Mouse (Mus musculus) neural tube, embryonic 15.5 days (tissue): Measurements from ENCODE around the gene Lrrc75a. TPM values are rescaled to one million over a fixed set of nuclear protein-coding genes. Genes with fewer than 3 reads are reported as not detected.

ENCODE experiments used
- ATAC-seq: fragments of 200-750 bp; cut with Nextera tagmentation; 2 replicates; pipeline ENCODE4 v1.8.0; 2017; ENCODE audit warnings: mild to moderate bottlenecking, moderate TSS enrichment, moderate library complexity; ENCODE audit not compliant: low FRiP score
- H3K27ac ChIP-seq: fragments of 300-500 bp; sonication (generic); replicated peaks from 2 replicates; pipeline ENCODE4 v1.5.1; 2015; ENCODE audit warnings: mild to moderate bottlenecking, inconsistent platforms
- H3K27me3 ChIP-seq: fragments of 300-500 bp; sonication (generic); replicated peaks from 2 replicates; pipeline ENCODE4 v1.6.1; 2015; ENCODE audit warnings: inconsistent platforms
- H3K36me3 ChIP-seq: fragments of 300-500 bp; sonication (generic); 2 replicates; pipeline ENCODE4 v1.6.1; 2015; ENCODE audit warnings: inconsistent platforms
- H3K4me1 ChIP-seq: fragments of 300-500 bp; sonication (generic); 2 replicates; pipeline ENCODE4 v1.6.1; 2015; ENCODE audit warnings: inconsistent platforms
- H3K4me2 ChIP-seq: fragments of 300-500 bp; sonication (generic); 2 replicates; pipeline ENCODE4 v1.6.1; 2015; ENCODE audit warnings: inconsistent platforms, mild to moderate bottlenecking, moderate library complexity
- H3K4me3 ChIP-seq: fragments of 300-500 bp; sonication (generic); replicated peaks from 2 replicates; pipeline ENCODE4 v1.5.1; 2015; ENCODE audit warnings: mild to moderate bottlenecking, inconsistent platforms
- H3K9ac ChIP-seq: fragments of 300-500 bp; sonication (generic); replicated peaks from 2 replicates; pipeline ENCODE4 v1.6.1; 2015; ENCODE audit warnings: mild to moderate bottlenecking, inconsistent platforms
- H3K9me3 ChIP-seq: fragments of 300-500 bp; sonication (generic); replicated peaks from 2 replicates; pipeline ENCODE4 v1.6.1; 2016; ENCODE audit warnings: inconsistent platforms
- WGBS: fragments of 180-500 bp; shearing (Covaris S2); methylation state at CpG from one replicate; pipeline ENCODE4 v1.1.7; 2015; ENCODE audit warnings: mixed read lengths; 5-methylcytosine and 5-hydroxymethylcytosine counted together
- polyA plus RNA-seq: library from polyadenylated mRNA; unstranded; fragments of >200 nt; fragmentation: Nextera tagmentation; extraction: Ambion mirVana; gene quantifications from 2 replicates; pipeline ENCODE4 v1.2.1, GENCODE M21; 2015

Gene Lrrc75a
- polyA plus RNA-seq: 8.2 and 8.5 TPM in 2 replicates

GRCm38 (mm10) chr11:62647661-62648590, at the start of gene Lrrc75a:
TSS of gene Lrrc75a (minus strand) at chr11:62648523.
- H3K9ac ChIP-seq: peak within 1 kb of the TSS; percentile 68
- peak within 1 kb of the TSS; percentile 94 for H3K4me2 ChIP-seq
- H3K36me3 ChIP-seq: no peaks in the 10 kb centered on the region
- H3K4me1 ChIP-seq: peaks cover 54% of the 10 kb centered on the region
- H3K27ac ChIP-seq: peak within 1 kb of the TSS; percentile 77
- H3K4me3 ChIP-seq: peak within 1 kb of the TSS; percentile 79
- peak; percentile 70 for ATAC-seq
- H3K9me3 ChIP-seq: no peaks in the 10 kb centered on the region
- under 1% methylated on average over 35 of the region's 86 CpGs for WGBS
- no peaks in the 10 kb centered on the region for H3K27me3 ChIP-seq

GRCm38 (mm10) chr11:62695126-62695525, 46.8 kb upstream of the Lrrc75a start:
- Histone ChIP-seq H3K27ac (no peak overlapping the region), H3K36me3 (no peaks in the 10 kb centered on the region), H3K9me3 (no peaks in the 10 kb centered on the region), H3K4me3 (no peak overlapping the region), H3K27me3 (no peaks in the 10 kb centered on the region), H3K9ac (no peak overlapping the region), H3K4me1 (no peaks in the 10 kb centered on the region), H3K4me2 (no peak overlapping the region)
- ATAC-seq: no peak
- WGBS: 95% methylated on average over 8 of the region's 8 CpGs

- no peaks in the 10 kb centered on the region for H3K9me3 ChIP-seq
- no peak overlapping the region for H3K9ac ChIP-seq
- H3K4me1 ChIP-seq: no peaks in the 10 kb centered on the region
- ATAC-seq: peak; percentile 84
- no peak overlapping the region for H3K27ac ChIP-seq
- H3K4me3 ChIP-seq: no peak overlapping the region
- WGBS: 28% methylated on average over 10 of the region's 11 CpGs
- no peaks in the 10 kb centered on the region for H3K27me3 ChIP-seq
- H3K36me3 ChIP-seq: no peaks in the 10 kb centered on the region
- H3K4me2 ChIP-seq: no peak overlapping the region
These were observed 45.2 kb upstream of the Lrrc75a start for GRCm38 (mm10) chr11:62693299-62694184.

- ATAC-seq: no peak
- Histone ChIP-seq H3K9ac (no peak overlapping the region), H3K9me3 (no peaks in the 10 kb centered on the region), H3K4me2 (no peak overlapping the region), H3K4me1 (no peaks in the 10 kb centered on the region), H3K27me3 (no peaks in the 10 kb centered on the region), H3K36me3 (no peaks in the 10 kb centered on the region), H3K4me3 (no peak overlapping the region), H3K27ac (no peak overlapping the region)
- 91% methylated on average over 3 of the region's 3 CpGs for WGBS
These were observed 43.3 kb upstream of the Lrrc75a start for GRCm38 (mm10) chr11:62691592-62691991.

GRCm38 (mm10) chr11:62679954-62680353, 31.6 kb upstream of the Lrrc75a start:
- Histone ChIP-seq H3K4me3 (no peak overlapping the region), H3K27ac (no peak overlapping the region), H3K9me3 (no peaks in the 10 kb centered on the region), H3K36me3 (no peaks in the 10 kb centered on the region), H3K27me3 (no peaks in the 10 kb centered on the region), H3K4me2 (no peak overlapping the region), H3K4me1 (peaks cover 6% of the 10 kb centered on the region), H3K9ac (no peak overlapping the region)
- 89% methylated on average over 4 of the region's 4 CpGs for WGBS
- no peak for ATAC-seq

GRCm38 (mm10) chr11:62678778-62679354, 30.5 kb upstream of the Lrrc75a start:
- Histone ChIP-seq H3K9me3 (no peaks in the 10 kb centered on the region), H3K4me1 (peaks cover 6% of the 10 kb centered on the region), H3K4me2 (no peak overlapping the region), H3K27ac (no peak overlapping the region), H3K36me3 (no peaks in the 10 kb centered on the region), H3K4me3 (no peak overlapping the region), H3K9ac (no peak overlapping the region), H3K27me3 (no peaks in the 10 kb centered on the region)
- WGBS: 88% methylated on average over 7 of the region's 7 CpGs
- no peak for ATAC-seq

GRCm38 (mm10) chr11:62676290-62676596, 27.9 kb upstream of the Lrrc75a start:
- Histone ChIP-seq H3K9ac (0 out of 2 replicates have a peak overlapping the region, but pooled peaks have one; percentile 14), H3K4me3 (no peak overlapping the region), H3K36me3 (no peaks in the 10 kb centered on the region), H3K4me1 (peaks cover 6% of the 10 kb centered on the region), H3K9me3 (no peaks in the 10 kb centered on the region), H3K27me3 (no peaks in the 10 kb centered on the region), H3K4me2 (no peak overlapping the region), H3K27ac (no peak overlapping the region)
- peak; percentile 50; the same call in 1 of the 2 replicates for ATAC-seq
- WGBS: 94% methylated on average over 4 of the region's 4 CpGs

- 20% methylated on average over 17 of the region's 17 CpGs for whole genome bisulfite sequencing
- ATAC-seq: peak; percentile 91
- Histone ChIP-seq H3K27ac (no peak overlapping the region), H3K27me3 (no peaks in the 10 kb centered on the region), H3K4me1 (peaks cover 6% of the 10 kb centered on the region), H3K9me3 (no peaks in the 10 kb centered on the region), H3K4me3 (no peak overlapping the region), H3K36me3 (no peaks in the 10 kb centered on the region), H3K9ac (peak overlapping the region; percentile 14; the same call in 1 of the 2 replicates), H3K4me2 (peak overlapping the region; percentile 58)
These were observed 27.4 kb upstream of the Lrrc75a start for GRCm38 (mm10) chr11:62675480-62676289.

- WGBS: 83% methylated on average over 6 of the region's 6 CpGs
- no peaks in the 10 kb centered on the region for H3K36me3 ChIP-seq
These were observed 21.7 kb upstream of the Lrrc75a start for GRCm38 (mm10) chr11:62670006-62670405.

GRCm38 (mm10) chr11:62669471-62669870, 21.1 kb upstream of the Lrrc75a start:
- Histone ChIP-seq H3K4me2 (0 out of 2 replicates have a peak overlapping the region, but pooled peaks have one; percentile 11), H3K9ac (no peak overlapping the region), H3K27me3 (no peaks in the 10 kb centered on the region), H3K36me3 (no peaks in the 10 kb centered on the region), H3K4me1 (0 out of 2 replicates have a peak, but pooled peaks cover 8% of the 10 kb centered on the region), H3K27ac (no peak overlapping the region), H3K9me3 (no peaks in the 10 kb centered on the region), H3K4me3 (no peak overlapping the region)
- ATAC-seq: no peak
- WGBS: 51% methylated on average over 12 of the region's 12 CpGs

More at GRCm38 (mm10) chr11:62670006-62670405, 21.7 kb upstream of the Lrrc75a start:
- no peak for ATAC-seq
- Histone ChIP-seq H3K9ac (no peak overlapping the region), H3K9me3 (no peaks in the 10 kb centered on the region), H3K4me1 (0 out of 2 replicates have a peak, but pooled peaks cover 8% of the 10 kb centered on the region), H3K27ac (no peak overlapping the region), H3K4me2 (no peak overlapping the region), H3K4me3 (no peak overlapping the region), H3K27me3 (no peaks in the 10 kb centered on the region)
